Mouse (Mus musculus) bone marrow macrophage, adult 2 months (primary cell): ENCODE measurements around the gene Sds.

Source experiments
- CTCF ChIP-seq: IDR thresholded peaks from 2 replicates; pipeline ENCODE4 v1.5.1; 2012; ENCODE audit warnings: low read depth, mild to moderate bottlenecking, low read length, moderate library complexity
- POLR2A ChIP-seq: IDR thresholded peaks from 2 replicates; pipeline ENCODE4 v1.6.1; 2012; ENCODE audit warnings: mild to moderate bottlenecking, low read depth, low read length, borderline replicate concordance

DNA sequence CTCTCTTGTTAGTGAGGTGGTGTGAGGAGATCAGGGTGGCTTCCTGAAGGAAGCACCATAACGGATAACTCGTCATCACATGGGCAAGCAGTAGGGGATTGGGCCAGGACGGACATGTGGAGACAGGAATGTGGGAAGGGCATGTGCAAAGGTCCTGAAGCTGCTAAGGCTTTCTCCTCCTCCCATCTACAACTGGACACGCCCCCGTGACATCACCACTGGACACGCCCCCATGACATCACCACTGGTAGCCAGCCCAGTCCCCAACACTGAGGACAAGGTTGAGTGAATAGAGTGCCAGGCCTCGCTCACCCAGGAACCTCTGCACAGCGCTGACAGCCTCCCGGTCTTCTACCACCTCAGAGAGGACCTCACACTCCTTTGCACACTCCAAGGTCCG lies 17.2 kb upstream of the Sds start:
- TF ChIP-seq CTCF = no peak
- TF ChIP-seq POLR2A = no peak
